Mouse (Mus musculus): Measurements from ENCODE around the gene Oit3. TPM values are rescaled to one million over a fixed set of nuclear protein-coding genes. Genes with fewer than 3 reads are reported as not detected.
"Not testable (repeated sequence)": the region's sequence is repeated elsewhere in the genome, so short reads cannot be mapped to it uniquely, and the experiment has no call there.

The Oit3 gene
- polyA plus RNA-seq, 1 experiment from 2014 or later, result 2.3 TPM

- peaks cover 8% of the 10 kb centered on the region for H3K9me3 ChIP-seq (ENCODE audit: control insufficient read depth, low read length)
- no peaks in the 10 kb centered on the region for H3K27me3 ChIP-seq (replicated peaks; ENCODE audit: control insufficient read depth, insufficient read depth, low read length)
- no peak overlapping the region for H3K27ac ChIP-seq (ENCODE audit: low read length)
- H3K4me2 ChIP-seq (ENCODE audit: low read depth, low read length), result no peak overlapping the region
- H3K4me1 ChIP-seq (ENCODE audit: control insufficient read depth, insufficient read depth, low read length), result 0 out of 2 replicates have a peak, but pooled peaks cover 1% of the 10 kb centered on the region
- H3K36me3 ChIP-seq (ENCODE audit: control insufficient read depth, insufficient read depth, low read length), result no peaks in the 10 kb centered on the region
- 87% methylated on average over 7 of the region's 8 CpGs for WGBS
- no peak overlapping the region for H3K9ac ChIP-seq (ENCODE audit: low read depth, low read length)
- no peak for ATAC-seq
- no peak overlapping the region for H3K4me3 ChIP-seq (ENCODE audit: low read length)
These were observed 54.6 kb downstream of the Oit3 start for GRCm38 (mm10) chr10:59386951-59387350.

GRCm38 (mm10) chr10:59381563-59381962 lies 60.0 kb downstream of the Oit3 start:
- H3K9ac ChIP-seq (ENCODE audit: low read depth, low read length); H3K36me3 ChIP-seq (ENCODE audit: control insufficient read depth, insufficient read depth, low read length); H3K4me3 ChIP-seq (ENCODE audit: low read length); H3K4me2 ChIP-seq (ENCODE audit: low read depth, low read length); H3K9me3 ChIP-seq (ENCODE audit: control insufficient read depth, low read length); ATAC-seq; H3K4me1 ChIP-seq (ENCODE audit: control insufficient read depth, insufficient read depth, low read length); H3K27me3 ChIP-seq (replicated peaks; ENCODE audit: control insufficient read depth, insufficient read depth, low read length); H3K27ac ChIP-seq (ENCODE audit: low read length): not testable (repeated sequence)
- 66% methylated on average over 6 of the region's 10 CpGs for WGBS

GRCm38 (mm10) chr10:59380411-59380821 lies 61.2 kb downstream of the Oit3 start:
- H3K9me3 ChIP-seq (ENCODE audit: control insufficient read depth, low read length), result no peaks in the 10 kb centered on the region
- H3K9ac ChIP-seq (ENCODE audit: low read depth, low read length), result no peak overlapping the region
- WGBS, result 48% methylated on average over 2 of the region's 2 CpGs
- no peaks in the 10 kb centered on the region for H3K36me3 ChIP-seq (ENCODE audit: control insufficient read depth, insufficient read depth, low read length)
- H3K4me1 ChIP-seq (ENCODE audit: control insufficient read depth, insufficient read depth, low read length), result no peaks in the 10 kb centered on the region
- H3K4me3 ChIP-seq (ENCODE audit: low read length), result no peak overlapping the region
- no peaks in the 10 kb centered on the region for H3K27me3 ChIP-seq (replicated peaks; ENCODE audit: control insufficient read depth, insufficient read depth, low read length)
- no peak overlapping the region for H3K4me2 ChIP-seq (ENCODE audit: low read depth, low read length)
- no peak overlapping the region for H3K27ac ChIP-seq (ENCODE audit: low read length)
- ATAC-seq, result no peak

- WGBS, result 36% methylated on average over 3 of the region's 3 CpGs
- Histone ChIP-seq H3K4me3 (ENCODE audit: low read length) (no peak overlapping the region), H3K4me1 (ENCODE audit: control insufficient read depth, insufficient read depth, low read length) (no peaks in the 10 kb centered on the region)
These were observed 61.7 kb downstream of the Oit3 start for GRCm38 (mm10) chr10:59379927-59380326.

GRCm38 (mm10) chr10:59378728-59379127 lies 62.9 kb downstream of the Oit3 start:
- no peaks in the 10 kb centered on the region for H3K9me3 ChIP-seq (ENCODE audit: control insufficient read depth, low read length)
- H3K4me2 ChIP-seq (ENCODE audit: low read depth, low read length), result no peak overlapping the region
- ATAC-seq, result no peak
- no peaks in the 10 kb centered on the region for H3K36me3 ChIP-seq (ENCODE audit: control insufficient read depth, insufficient read depth, low read length)
- no peak overlapping the region for H3K9ac ChIP-seq (ENCODE audit: low read depth, low read length)
- 94% methylated on average over 4 of the region's 4 CpGs for WGBS
- no peak overlapping the region for H3K27ac ChIP-seq (ENCODE audit: low read length)
- H3K4me3 ChIP-seq (ENCODE audit: low read length), result no peak overlapping the region
- H3K27me3 ChIP-seq (replicated peaks; ENCODE audit: control insufficient read depth, insufficient read depth, low read length), result no peaks in the 10 kb centered on the region
- H3K4me1 ChIP-seq (ENCODE audit: control insufficient read depth, insufficient read depth, low read length), result no peaks in the 10 kb centered on the region

More at GRCm38 (mm10) chr10:59379927-59380326, 61.7 kb downstream of the Oit3 start:
- Histone ChIP-seq H3K9me3 (ENCODE audit: control insufficient read depth, low read length) (no peaks in the 10 kb centered on the region), H3K36me3 (ENCODE audit: control insufficient read depth, insufficient read depth, low read length) (no peaks in the 10 kb centered on the region), H3K4me2 (ENCODE audit: low read depth, low read length) (no peak overlapping the region), H3K27ac (ENCODE audit: low read length) (no peak overlapping the region), H3K27me3 (replicated peaks; ENCODE audit: control insufficient read depth, insufficient read depth, low read length) (no peaks in the 10 kb centered on the region), H3K9ac (ENCODE audit: low read depth, low read length) (no peak overlapping the region)
- no peak for ATAC-seq

- ATAC-seq, result no peak
- Histone ChIP-seq H3K4me2 (ENCODE audit: low read depth, low read length) (no peak overlapping the region), H3K4me1 (ENCODE audit: control insufficient read depth, insufficient read depth, low read length) (no peaks in the 10 kb centered on the region), H3K9ac (ENCODE audit: low read depth, low read length) (no peak overlapping the region), H3K9me3 (ENCODE audit: control insufficient read depth, low read length) (no peaks in the 10 kb centered on the region), H3K27me3 (replicated peaks; ENCODE audit: control insufficient read depth, insufficient read depth, low read length) (no peaks in the 10 kb centered on the region), H3K36me3 (ENCODE audit: control insufficient read depth, insufficient read depth, low read length) (no peaks in the 10 kb centered on the region), H3K27ac (ENCODE audit: low read length) (no peak overlapping the region), H3K4me3 (ENCODE audit: low read length) (no peak overlapping the region)
- WGBS, result 66% methylated on average over 10 of the region's 10 CpGs
These were observed 63.7 kb downstream of the Oit3 start for GRCm38 (mm10) chr10:59377906-59378305.

Other genes starting within 250 kb of the Oit3 start
- 24.6 and 25.6 TPM in 2 replicates for gene Sept10, start 219.9 kb downstream of the Oit3 start, polyA plus RNA-seq (2015; fragmentation: Nextera tagmentation; extraction: Ambion mirVana)
- gene Sowahc, start 219.8 kb downstream of the Oit3 start, polyA plus RNA-seq (2015; fragmentation: Nextera tagmentation; extraction: Ambion mirVana), result 11.2 and 11.7 TPM in 2 replicates
- gene P4ha1, start 118.5 kb downstream of the Oit3 start, polyA plus RNA-seq (2015; fragmentation: Nextera tagmentation; extraction: Ambion mirVana), result 66.0 and 69.4 TPM in 2 replicates
- gene Gm10273, start 46.1 kb downstream of the Oit3 start, polyA plus RNA-seq (2015; fragmentation: Nextera tagmentation; extraction: Ambion mirVana), result not detected in 2 replicates
- gene Pla2g12b, start 38.1 kb downstream of the Oit3 start, polyA plus RNA-seq (2015; fragmentation: Nextera tagmentation; extraction: Ambion mirVana), result 62.2 and 69.1 TPM in 2 replicates
- gene Gm10322, start 174.3 kb upstream of the Oit3 start, polyA plus RNA-seq (2015; fragmentation: Nextera tagmentation; extraction: Ambion mirVana), result not detected in 2 replicates
- 75.3 and 77.5 TPM in 2 replicates for gene Mcu, start 174.9 kb upstream of the Oit3 start, polyA plus RNA-seq (2015; fragmentation: Nextera tagmentation; extraction: Ambion mirVana)

Measured in intestine, embryonic 16.5 days (tissue).